Comparison of ENCODE assay signal across 20 mouse cellular contexts in the genomic region with DNA sequence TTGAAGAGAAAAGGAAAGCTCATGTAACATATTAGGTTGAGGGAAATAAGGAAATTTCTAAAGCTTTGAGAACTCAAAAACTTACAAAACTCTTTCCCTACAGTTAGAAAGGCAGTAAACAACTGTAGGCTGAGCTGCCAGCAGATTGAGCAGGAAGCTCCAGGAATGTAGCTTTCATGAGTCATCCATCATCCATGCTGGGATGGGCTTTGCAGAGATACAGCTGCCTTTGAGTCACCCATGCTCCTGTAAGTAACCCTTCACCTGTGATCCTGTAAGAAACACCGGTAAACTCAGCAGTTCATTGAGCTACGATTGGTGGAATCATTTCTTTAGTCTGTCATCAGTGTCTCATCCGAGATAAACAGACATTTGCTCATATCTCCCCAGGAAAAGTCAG. TPM values are rescaled to one million over a fixed set of nuclear protein-coding genes. Genes with fewer than 3 reads are reported as not detected.
"Had no signal": no experiment of that assay in that cellular context is flagged by ENCODE, and none has a peak within 500 bp of the region (broad histone marks: within the 10 kb centered on the region; RNA-seq: fewer than 3 reads in every experiment).

No protein-coding gene starts in this region.

- H3K36me3 ChIP-seq: lung, embryonic 15.5 days; midbrain, embryonic 13.5 days; midbrain, embryonic 15.5 days; neural tube, embryonic 12.5 days had no signal

- H3K27me3 ChIP-seq: midbrain, embryonic 13.5 days; midbrain, embryonic 15.5 days; neural tube, embryonic 12.5 days had no signal

- H3K4me3 ChIP-seq: lung, embryonic 15.5 days; megakaryocyte, embryonic 14.5 days; midbrain, embryonic 13.5 days; midbrain, embryonic 15.5 days; neural tube, embryonic 12.5 days had no signal

- H3K27ac ChIP-seq: lung, embryonic 15.5 days; macrophage; midbrain, embryonic 13.5 days; midbrain, embryonic 15.5 days; neural tube, embryonic 12.5 days had no signal

- DNase-seq: liver, postnatal 0 days; lung, adult 2 months; lung, postnatal 14 days; lung, postnatal 36 days; retina, postnatal 1 day; right cerebral cortex, adult 18-20 months; right cerebral cortex, postnatal 25 days; right cerebral cortex, postnatal 4 days; spleen, adult 18-20 months; thymus, adult 18-20 months; thymus, postnatal 14 days; thymus, postnatal 36 days had no signal

RNA-seq across cellular contexts. Expression of gene Pnck, which starts 9.0 kb away (rescaled TPM):
- total RNA-seq: monocyte, adult 5-6 weeks; neutrophil, adult 5-6 weeks had no signal

RNA-seq across cellular contexts. Expression of gene Dusp9, which starts 11.7 kb away (rescaled TPM):
- total RNA-seq: monocyte, adult 5-6 weeks; neutrophil, adult 5-6 weeks had no signal

RNA-seq across cellular contexts. Expression of gene Slc6a8, which starts 22.1 kb away (rescaled TPM):
- total RNA-seq: monocyte, adult 5-6 weeks; neutrophil, adult 5-6 weeks had no signal
